Mouse (Mus musculus): ENCODE measurements around the gene Gm29110. TPM values are rescaled to one million over a fixed set of nuclear protein-coding genes. Genes with fewer than 3 reads are reported as not detected.
"Not testable (repeated sequence)": the region's sequence is repeated elsewhere in the genome, so short reads cannot be mapped to it uniquely, and the experiment has no call there.

Gm29110 gene
- total RNA-seq (2015; ENCODE audit: low replicate concordance) (not detected in 2 replicates), total RNA-seq (2017; ENCODE audit: low replicate concordance) (not detected in 2 replicates)

DNA sequence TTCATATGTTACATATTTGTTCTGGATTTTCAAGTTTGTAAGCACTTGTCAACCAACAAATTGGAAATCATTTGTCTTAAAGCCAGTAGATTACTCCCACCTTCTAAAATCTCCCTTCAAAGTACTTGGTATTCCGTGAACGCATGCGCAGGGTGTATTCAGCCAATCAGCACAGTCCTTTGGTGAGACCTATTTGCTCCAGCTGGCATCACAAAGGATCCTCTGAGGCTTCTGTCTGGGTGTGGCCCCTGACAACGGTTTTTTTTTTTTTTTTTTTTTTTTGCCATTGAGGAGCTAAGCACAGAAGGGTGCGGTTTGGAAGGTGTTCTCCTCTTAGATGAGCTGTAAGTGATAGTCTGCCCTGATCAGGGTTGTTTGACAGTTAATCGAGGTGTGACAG lies at the start of gene Gm29110:
TSS of gene Gm29110 (plus strand) at position 301 of the 400 bp plus-strand sequence.
- ATAC-seq (replicated peaks; ENCODE audit: low FRiP score, poor library complexity, severe bottlenecking): not testable (repeated sequence)

Other genes starting within 250 kb of the Gm29110 start
- not detected in 2 replicates for gene Gm21913, start 153.4 kb downstream of the Gm29110 start, total RNA-seq (2015; ENCODE audit: low replicate concordance)
- gene Gm21913, start 153.4 kb downstream of the Gm29110 start, total RNA-seq (2017; ENCODE audit: low replicate concordance): not detected in 2 replicates